ENCODE assay signal across 10 mouse cellular contexts in genomic region chr4:105403169-105403568, GRCm38 (mm10).
DNase-seq lines count a peak whose midpoint lies in the region; ATAC-seq lines count a peak whose summit lies in the region.
"Had no signal": no experiment of that assay in that cellular context is flagged by ENCODE, and none has a peak within 500 bp of the region (broad histone marks: within the 10 kb centered on the region; RNA-seq: fewer than 3 reads in every experiment).

No protein-coding gene starts in this region.

- no peak overlapping the region for H3K4me3 ChIP-seq in embryonic facial prominence, embryonic 14.5 days (ENCODE audit: low read depth, low read length)
- no peak overlapping the region for H3K4me3 ChIP-seq in embryonic facial prominence, embryonic 10.5 days
- H3K4me3 ChIP-seq in kidney, embryonic 14.5 days (ENCODE audit: low read length): no peak overlapping the region
- no peak overlapping the region for H3K4me3 ChIP-seq in intestine, embryonic 16.5 days (ENCODE audit: low read length)

- no peaks in the 10 kb centered on the region for H3K36me3 ChIP-seq in embryonic facial prominence, embryonic 14.5 days (ENCODE audit: control insufficient read depth, insufficient read depth, low read length)
- no peaks in the 10 kb centered on the region for H3K36me3 ChIP-seq in embryonic facial prominence, embryonic 10.5 days (replicated peaks)
- no peaks in the 10 kb centered on the region for H3K36me3 ChIP-seq in kidney, embryonic 14.5 days (ENCODE audit: control insufficient read depth, insufficient read depth, low read length)
- H3K36me3 ChIP-seq in intestine, embryonic 16.5 days (ENCODE audit: control insufficient read depth, insufficient read depth, low read length): no peaks in the 10 kb centered on the region

- DNase-seq in embryonic facial prominence, embryonic 14.5 days (ENCODE audit: low spot score): peak; percentile 54
- DNase-seq in embryonic facial prominence, embryonic 10.5 days (ENCODE audit: low spot score): no peak
- peak; percentile 16 for DNase-seq in gonadal fat pad, adult 2 months (ENCODE audit: low read depth)
- DNase-seq in lung, postnatal 10 days: peak; percentile 35
- DNase-seq in retina, embryonic 14.5 days (ENCODE audit: low spot score): no peak
- no peak for DNase-seq in gastrocnemius, adult 18-20 months (ENCODE audit: low spot score)
- DNase-seq: embryo, embryonic 11 days had no signal

- peak; percentile 71 for ATAC-seq in embryonic facial prominence, embryonic 14.5 days (ENCODE audit: low read depth)
- peak; percentile 68 for ATAC-seq in kidney, embryonic 14.5 days (ENCODE audit: low FRiP score, low TSS enrichment)
- no peak for ATAC-seq in intestine, embryonic 16.5 days

- H3K27me3 ChIP-seq in embryonic facial prominence, embryonic 14.5 days (replicated peaks; ENCODE audit: control insufficient read depth, insufficient read depth, low read length): no peaks in the 10 kb centered on the region
- no peaks in the 10 kb centered on the region for H3K27me3 ChIP-seq in embryonic facial prominence, embryonic 10.5 days (replicated peaks; ENCODE audit: low read depth, poor library complexity, severe bottlenecking)
- H3K27me3 ChIP-seq in kidney, embryonic 14.5 days (ENCODE audit: control insufficient read depth, insufficient read depth, low read length): no peaks in the 10 kb centered on the region
- H3K27me3 ChIP-seq in intestine, embryonic 16.5 days (replicated peaks; ENCODE audit: control insufficient read depth, insufficient read depth, low read length): no peaks in the 10 kb centered on the region

- WGBS in embryonic facial prominence, embryonic 14.5 days: 21% methylated on average over 3 of the region's 3 CpGs
- 53% methylated on average over 3 of the region's 3 CpGs for WGBS in embryonic facial prominence, embryonic 10.5 days
- 34% methylated on average over 3 of the region's 3 CpGs for WGBS in kidney, embryonic 14.5 days
- whole genome bisulfite sequencing in intestine, embryonic 16.5 days: 30% methylated on average over 3 of the region's 3 CpGs

- H3K9ac ChIP-seq in embryonic facial prominence, embryonic 14.5 days (ENCODE audit: low read depth, low read length): no peak overlapping the region
- H3K9ac ChIP-seq in kidney, embryonic 14.5 days (ENCODE audit: low read depth, low read length): no peak overlapping the region
- H3K9ac ChIP-seq in intestine, embryonic 16.5 days (ENCODE audit: low read depth, low read length): no peak overlapping the region

- H3K27ac ChIP-seq in embryonic facial prominence, embryonic 14.5 days (replicated peaks; ENCODE audit: low read depth, low read length): no peak overlapping the region
- no peak overlapping the region; the same call in 1 of the 2 replicates for H3K27ac ChIP-seq in embryonic facial prominence, embryonic 10.5 days (replicated peaks)
- H3K27ac ChIP-seq in kidney, embryonic 14.5 days (ENCODE audit: low read depth, low read length): 0 out of 2 replicates have a peak overlapping the region, but pooled peaks have one; percentile 11
- no peak overlapping the region for H3K27ac ChIP-seq in intestine, embryonic 16.5 days (ENCODE audit: low read length)

- H3K9me3 ChIP-seq in embryonic facial prominence, embryonic 14.5 days (ENCODE audit: control insufficient read depth, low read length): no peaks in the 10 kb centered on the region
- no peaks in the 10 kb centered on the region for H3K9me3 ChIP-seq in embryonic facial prominence, embryonic 10.5 days
- no peaks in the 10 kb centered on the region for H3K9me3 ChIP-seq in kidney, embryonic 14.5 days (ENCODE audit: control insufficient read depth, low read length)
- H3K9me3 ChIP-seq in intestine, embryonic 16.5 days (ENCODE audit: control insufficient read depth, low read length): no peaks in the 10 kb centered on the region

- H3K4me2 ChIP-seq in embryonic facial prominence, embryonic 14.5 days (ENCODE audit: low read depth, low read length): no peak overlapping the region
- H3K4me2 ChIP-seq in kidney, embryonic 14.5 days (replicated peaks; ENCODE audit: low read depth, low read length): no peak overlapping the region
- H3K4me2 ChIP-seq in intestine, embryonic 16.5 days (ENCODE audit: low read depth, low read length): no peak overlapping the region
- H3K4me2 ChIP-seq: liver, embryonic 11.5 days had no signal

- H3K4me1 ChIP-seq in embryonic facial prominence, embryonic 14.5 days (ENCODE audit: control insufficient read depth, insufficient read depth, low read length): peaks cover 14% of the 10 kb centered on the region; the same call in 1 of the 2 replicates
- peaks cover 36% of the 10 kb centered on the region for H3K4me1 ChIP-seq in embryonic facial prominence, embryonic 10.5 days
- peaks cover 16% of the 10 kb centered on the region; the same call in 1 of the 2 replicates for H3K4me1 ChIP-seq in kidney, embryonic 14.5 days (ENCODE audit: control insufficient read depth, insufficient read depth, low read length)
- H3K4me1 ChIP-seq in intestine, embryonic 16.5 days (ENCODE audit: control insufficient read depth, insufficient read depth, low read length): 0 out of 2 replicates have a peak, but pooled peaks cover 3% of the 10 kb centered on the region

Comparison
In these comparisons a context has a peak if more than half of its experiments do, and no peak if none do; other contexts are left out.
1. DNase-seq: peak in embryonic facial prominence, embryonic 14.5 days (single experiment), gonadal fat pad, adult 2 months (single experiment) and lung, postnatal 10 days (single experiment); none in embryonic facial prominence, embryonic 10.5 days (single experiment), retina, embryonic 14.5 days (single experiment) and gastrocnemius, adult 18-20 months (single experiment).